Mouse (Mus musculus) frontal cortex, postnatal 36 days (tissue): ENCODE results near the gene Slc25a24.

ENCODE experiments used
- DNase-seq, 2 experiments: peaks; one replicate each; pipeline ENCODE4 v3.0.0; 2022; ENCODE audit warnings: low spot score in 2 of 2

Slc25a24 gene

DNA sequence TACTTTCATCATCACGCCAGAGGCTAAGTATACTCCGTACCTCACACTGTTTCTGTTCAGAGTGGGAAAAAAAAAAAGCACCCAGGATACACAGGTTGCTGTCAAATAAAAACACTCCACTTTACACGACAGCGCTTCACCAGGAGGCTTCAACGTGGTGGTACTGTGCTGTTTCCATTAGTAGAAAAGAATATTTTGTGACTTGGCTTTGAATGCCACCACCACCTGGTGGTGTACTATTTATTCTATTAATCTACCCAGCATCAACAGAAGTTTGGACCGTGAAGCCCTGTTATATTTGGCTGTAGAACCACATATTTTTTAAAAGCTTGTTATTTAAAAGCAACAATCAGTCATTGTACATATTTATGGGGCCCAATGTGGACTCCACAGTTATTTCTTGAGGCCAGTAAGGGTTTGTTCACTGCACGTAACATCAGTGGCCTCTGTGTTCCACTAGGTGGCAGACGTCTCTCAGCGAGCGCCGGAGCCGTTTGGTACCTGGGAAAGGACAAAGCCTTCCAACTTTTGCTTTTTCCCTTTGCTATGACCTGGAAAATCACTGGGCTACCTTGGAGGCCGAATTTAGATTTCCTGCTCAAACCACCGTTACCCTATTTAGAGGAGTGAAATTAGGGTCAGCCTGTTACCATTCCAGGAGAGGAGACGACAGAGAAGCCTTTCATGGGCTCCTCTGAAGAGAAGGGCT, 48.3 kb downstream of the Slc25a24 start:
- DNase-seq, result peak; percentile 70 to 80

GRCm38 (mm10) chr3:109174394-109174793, 51.4 kb downstream of the Slc25a24 start:
- no peak for DNase-seq

DNA sequence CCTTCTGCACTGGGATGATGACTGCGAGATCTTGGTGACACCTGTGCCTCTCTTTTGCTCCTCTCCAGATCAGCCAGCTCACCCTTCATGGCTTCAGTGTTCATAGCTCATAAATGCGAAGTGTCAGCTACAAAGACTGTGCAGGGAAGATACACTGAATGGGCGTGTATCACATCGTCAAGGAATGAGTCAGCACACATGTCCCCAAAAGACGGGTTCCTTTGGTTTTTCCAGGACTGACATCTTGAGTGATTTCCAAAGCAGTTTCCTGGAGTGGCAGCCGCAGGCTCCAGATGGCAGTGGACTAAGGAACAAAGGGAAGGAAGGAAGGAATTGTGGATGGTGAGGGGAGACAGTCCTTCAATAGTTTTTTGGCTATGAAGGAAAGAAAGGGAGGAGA, 55.8 kb downstream of the Slc25a24 start:
- no peak for DNase-seq

DNA sequence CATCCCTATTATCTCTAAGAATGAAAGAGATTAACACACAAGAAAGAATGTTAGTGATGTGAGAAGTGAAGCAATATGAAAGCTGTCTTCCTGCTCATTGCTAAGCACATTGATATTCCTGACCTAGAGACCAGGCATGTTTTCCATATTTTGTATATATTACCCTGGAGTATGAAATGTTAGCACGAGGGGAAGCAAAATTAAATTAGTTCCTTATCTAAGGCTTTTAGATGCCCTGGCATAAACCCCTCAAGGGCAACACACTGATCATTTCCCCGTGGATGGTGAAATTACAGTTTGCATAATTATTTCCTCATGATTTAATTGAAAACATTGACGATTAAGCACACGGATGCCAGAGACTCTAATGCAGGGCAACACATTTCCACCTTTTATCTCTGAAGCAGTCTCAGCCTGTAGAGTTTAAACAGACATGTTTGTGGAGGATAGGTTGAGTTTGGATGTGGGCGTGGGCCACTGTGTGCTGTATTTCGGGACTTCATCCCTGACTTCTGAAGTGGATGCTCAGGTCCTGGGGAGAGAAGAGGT, 56.7 kb downstream of the Slc25a24 start:
- DNase-seq, result no peak

DNA sequence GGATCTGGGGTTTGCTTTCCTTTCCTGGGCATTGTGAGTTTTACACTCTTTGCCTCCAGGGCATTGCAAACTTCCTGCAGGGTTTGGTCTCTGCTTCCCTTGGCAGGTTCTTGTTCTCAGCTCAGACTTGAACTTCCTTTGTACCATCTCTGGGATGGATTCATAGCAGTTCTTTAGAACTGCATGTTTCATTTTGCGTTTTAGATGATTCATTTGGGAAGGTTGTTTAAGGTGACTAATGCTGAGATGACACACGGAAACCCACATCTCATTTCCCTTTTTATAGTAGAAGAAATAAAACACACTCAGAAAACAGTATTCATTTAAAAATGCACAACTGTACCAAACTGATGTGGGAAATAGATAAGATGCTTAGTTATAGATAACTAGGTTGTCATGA, 73.2 kb downstream of the Slc25a24 start:
- DNase-seq, result no peak

DNA sequence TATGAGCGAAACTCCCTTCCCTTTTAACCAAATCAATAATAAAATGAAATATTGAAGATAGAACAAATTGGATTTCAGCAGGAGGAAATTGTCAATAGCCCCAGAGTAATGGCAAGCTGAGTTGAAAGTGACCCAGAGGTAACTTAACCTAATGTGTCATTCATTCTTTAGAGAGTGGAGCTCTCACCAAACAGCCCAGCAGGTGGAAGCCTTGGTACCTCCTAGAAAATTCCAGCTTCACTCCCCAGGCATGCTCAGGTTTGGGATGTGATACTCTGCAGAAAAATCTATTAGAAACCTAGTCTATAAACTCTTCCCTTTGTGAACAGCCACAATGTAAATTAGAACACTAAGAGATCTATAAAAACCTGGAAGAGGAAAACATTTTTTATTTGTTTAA, 76.3 kb downstream of the Slc25a24 start:
- no peak for DNase-seq

DNA sequence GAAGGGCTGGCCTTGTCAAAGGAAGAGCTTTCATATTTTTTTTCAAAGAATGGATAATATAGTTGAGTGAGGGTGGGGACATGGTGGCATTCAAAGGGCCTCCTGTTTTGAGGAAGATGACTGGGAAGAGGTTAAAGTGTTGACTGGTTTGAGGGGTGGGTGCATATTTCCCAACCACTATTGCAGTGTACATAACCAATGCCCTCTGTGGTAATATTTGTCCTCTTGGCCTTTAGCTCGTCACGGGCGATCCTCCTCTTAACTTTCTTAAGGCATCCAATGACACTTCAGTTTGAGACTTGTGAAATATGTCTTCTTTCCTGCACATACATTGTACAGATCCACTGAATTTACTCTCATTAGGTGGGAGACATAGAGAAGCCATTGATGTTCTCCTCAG, 89.4 kb downstream of the Slc25a24 start:
- DNase-seq, result no peak

- no peak for DNase-seq
Observed at GRCm38 (mm10) chr3:109216352-109216751, 93.4 kb downstream of the Slc25a24 start.
